Mouse (Mus musculus) liver, postnatal 0 days (tissue): ENCODE results near the gene Efnb3. TPM values are rescaled to one million over a fixed set of nuclear protein-coding genes. Genes with fewer than 3 reads are reported as not detected.

Experiments used
- ATAC-seq: fragments of 200-750 bp; cut with Nextera tagmentation; 2 replicates; pipeline ENCODE4 v1.8.0; 2017; ENCODE audit warnings: mild to moderate bottlenecking, moderate library complexity
- DNase-seq: peaks from one replicate; pipeline ENCODE4 v3.0.0-alpha.2; 2016
- H3K27ac ChIP-seq: fragments of 300-500 bp; sonication (generic); 2 replicates; pipeline ENCODE4 v1.5.1; 2014; ENCODE audit warnings: antibody characterized with exemption, moderate library complexity, mild to moderate bottlenecking, low read depth
- H3K27me3 ChIP-seq: fragments of 300-500 bp; sonication (generic); 2 replicates; pipeline ENCODE4 v1.6.1; 2014; ENCODE audit warnings: low read length, control low read depth, mixed read lengths; ENCODE audit not compliant: insufficient read depth
- H3K36me3 ChIP-seq: fragments of 300-500 bp; sonication (generic); replicated peaks from 2 replicates; pipeline ENCODE4 v1.6.1; 2014; ENCODE audit warnings: mild to moderate bottlenecking, control low read depth, low read length, moderate library complexity, mixed read lengths; ENCODE audit not compliant: insufficient read depth
- H3K4me1 ChIP-seq: fragments of 300-500 bp; sonication (generic); 2 replicates; pipeline ENCODE4 v1.6.1; 2014; ENCODE audit warnings: antibody characterized with exemption, mild to moderate bottlenecking, control low read depth; ENCODE audit not compliant: insufficient read depth
- H3K4me2 ChIP-seq: fragments of 300-500 bp; sonication (generic); 2 replicates; pipeline ENCODE4 v1.6.1; 2014; ENCODE audit warnings: low read depth, mild to moderate bottlenecking, low read length, moderate library complexity, mixed read lengths
- H3K4me3 ChIP-seq: fragments of 300-500 bp; sonication (generic); 2 replicates; pipeline ENCODE4 v1.5.1; 2014; ENCODE audit warnings: low read depth, low read length
- H3K9ac ChIP-seq: fragments of 300-500 bp; sonication (generic); replicated peaks from 2 replicates; pipeline ENCODE4 v1.6.1; 2014; ENCODE audit warnings: mild to moderate bottlenecking, moderate library complexity
- H3K9me3 ChIP-seq: fragments of 300-500 bp; sonication (generic); 2 replicates; pipeline ENCODE4 v1.6.1; 2016; ENCODE audit warnings: mild to moderate bottlenecking, control low read depth, low read length, mixed read lengths
- CTCF ChIP-seq: sonication (generic); IDR thresholded peaks from 2 replicates; pipeline ENCODE4 v1.5.1; 2016; ENCODE audit warnings: antibody characterized with exemption, low read depth
- EP300 ChIP-seq: IDR thresholded peaks from 2 replicates; pipeline ENCODE4 v1.6.1; 2016; ENCODE audit warnings: antibody characterized with exemption, low read depth, mild to moderate bottlenecking
- WGBS: fragments of 180-500 bp; shearing (Covaris S2); extraction: QIAGEN DNeasy Blood & Tissue Kit; methylation state at CpG from one replicate; pipeline ENCODE4 v1.1.7; 2014; ENCODE audit not compliant: insufficient replicate concordance; 5-methylcytosine and 5-hydroxymethylcytosine counted together
- polyA plus RNA-seq: library from polyadenylated mRNA; unstranded; fragments of >200 nt; fragmentation: Nextera tagmentation; extraction: Ambion mirVana; gene quantifications from 2 replicates; pipeline ENCODE4 v1.2.1, GENCODE M21; 2015

Efnb3 gene
- polyA plus RNA-seq, 1 experiment from 2014 or later = 0.19 TPM

GRCm38 (mm10) chr11:69525661-69526060 lies 34.3 kb downstream of the Efnb3 start:
- H3K4me2 ChIP-seq = no peak overlapping the region
- no peaks in the 10 kb centered on the region for H3K36me3 ChIP-seq
- DNase-seq (no peak), ATAC-seq (no peak)
- H3K27me3 ChIP-seq = peaks cover 6% of the 10 kb centered on the region; the same call in 1 of the 2 replicates
- no peak overlapping the region for H3K4me3 ChIP-seq
- WGBS = 68% methylated on average over 9 of the region's 9 CpGs
- no peak overlapping the region for H3K9ac ChIP-seq
- H3K9me3 ChIP-seq = no peaks in the 10 kb centered on the region
- TF ChIP-seq EP300 (no peak), CTCF (no peak)
- H3K27ac ChIP-seq = no peak overlapping the region
- peaks cover 3% of the 10 kb centered on the region; the same call in 1 of the 2 replicates for H3K4me1 ChIP-seq

GRCm38 (mm10) chr11:69523651-69524050 lies 36.4 kb downstream of the Efnb3 start:
- Histone ChIP-seq H3K4me2 (no peak overlapping the region), H3K27ac (no peak overlapping the region), H3K4me3 (no peak overlapping the region), H3K9ac (no peak overlapping the region), H3K36me3 (no peaks in the 10 kb centered on the region), H3K9me3 (no peaks in the 10 kb centered on the region), H3K4me1 (peaks cover 6% of the 10 kb centered on the region; the same call in 1 of the 2 replicates), H3K27me3 (peaks cover 3% of the 10 kb centered on the region; the same call in 1 of the 2 replicates)
- ATAC-seq (no peak), DNase-seq (no peak)
- 68% methylated on average over 4 of the region's 4 CpGs for WGBS
- TF ChIP-seq CTCF = no peak
- no peak for TF ChIP-seq EP300

GRCm38 (mm10) chr11:69521526-69522149 lies 38.4 kb downstream of the Efnb3 start:
- no peak for DNase-seq
- 59% methylated on average over 9 of the region's 9 CpGs for WGBS

DNA sequence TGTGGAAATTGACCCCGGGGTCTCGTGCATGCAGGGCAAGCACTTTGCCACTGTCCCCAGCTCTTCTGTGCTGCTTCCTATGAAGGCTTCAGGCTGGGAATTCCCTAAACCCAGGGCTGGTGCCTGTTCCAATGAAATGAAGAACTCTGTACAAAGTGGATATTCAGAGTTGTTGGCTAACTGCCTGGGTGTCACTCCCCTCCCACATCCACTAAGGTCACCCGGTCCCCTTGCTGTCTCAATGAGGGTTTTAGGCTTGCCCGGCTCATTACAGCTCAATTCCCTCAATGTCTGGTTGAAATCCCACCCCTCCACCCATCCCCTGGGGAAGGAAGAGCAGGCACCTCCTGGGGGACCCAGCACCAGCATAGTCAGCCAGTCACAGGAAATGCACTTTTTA lies 40.0 kb downstream of the Efnb3 start:
- 66% methylated on average over 4 of the region's 4 CpGs for WGBS
- no peaks in the 10 kb centered on the region for H3K27me3 ChIP-seq
- H3K36me3 ChIP-seq = no peaks in the 10 kb centered on the region
- no peak overlapping the region for H3K4me3 ChIP-seq
- H3K9me3 ChIP-seq = no peaks in the 10 kb centered on the region
- H3K4me2 ChIP-seq = no peak overlapping the region
- H3K9ac ChIP-seq = no peak overlapping the region
- ATAC-seq (no peak), DNase-seq (no peak)
- TF ChIP-seq CTCF = no peak
- no peak for TF ChIP-seq EP300
- H3K27ac ChIP-seq = no peak overlapping the region
- peaks cover 6% of the 10 kb centered on the region; the same call in 1 of the 2 replicates for H3K4me1 ChIP-seq

More at GRCm38 (mm10) chr11:69521526-69522149, 38.4 kb downstream of the Efnb3 start:
- TF ChIP-seq EP300 (no peak), CTCF (no peak)
- H3K4me3 ChIP-seq = no peak overlapping the region
- H3K9ac ChIP-seq = no peak overlapping the region
- H3K4me1 ChIP-seq = peaks cover 6% of the 10 kb centered on the region; the same call in 1 of the 2 replicates
- no peak overlapping the region for H3K27ac ChIP-seq
- no peaks in the 10 kb centered on the region for H3K36me3 ChIP-seq
- H3K27me3 ChIP-seq = no peaks in the 10 kb centered on the region
- H3K4me2 ChIP-seq = no peak overlapping the region
- no peak for ATAC-seq
- H3K9me3 ChIP-seq = no peaks in the 10 kb centered on the region

- H3K4me1 ChIP-seq = peaks cover 6% of the 10 kb centered on the region; the same call in 1 of the 2 replicates
- no peaks in the 10 kb centered on the region for H3K36me3 ChIP-seq
- H3K9ac ChIP-seq = no peak overlapping the region
- no peaks in the 10 kb centered on the region for H3K9me3 ChIP-seq
- H3K4me3 ChIP-seq = no peak overlapping the region
- DNase-seq (no peak), ATAC-seq (no peak)
- no peak overlapping the region for H3K27ac ChIP-seq
- 56% methylated on average over 3 of the region's 3 CpGs for WGBS
- TF ChIP-seq CTCF (no peak), EP300 (no peak)
- H3K27me3 ChIP-seq = no peaks in the 10 kb centered on the region
- no peak overlapping the region; the same call in 1 of the 2 replicates for H3K4me2 ChIP-seq
Measured at GRCm38 (mm10) chr11:69516661-69517060, 43.3 kb downstream of the Efnb3 start.

GRCm38 (mm10) chr11:69516151-69516640 lies 43.8 kb downstream of the Efnb3 start:
- peaks cover 6% of the 10 kb centered on the region; the same call in 1 of the 2 replicates for H3K4me1 ChIP-seq
- H3K36me3 ChIP-seq = no peaks in the 10 kb centered on the region
- H3K27me3 ChIP-seq = no peaks in the 10 kb centered on the region
- TF ChIP-seq EP300 (no peak), CTCF (no peak)
- DNase-seq (no peak), ATAC-seq (no peak)
- H3K4me3 ChIP-seq = no peak overlapping the region
- no peak overlapping the region; the same call in 1 of the 2 replicates for H3K4me2 ChIP-seq
- no peak overlapping the region for H3K9ac ChIP-seq
- 60% methylated on average over 15 of the region's 15 CpGs for WGBS
- no peak overlapping the region for H3K27ac ChIP-seq
- H3K9me3 ChIP-seq = no peaks in the 10 kb centered on the region
